Mouse (Mus musculus): ENCODE results near the gene Gm10097.
A peak's percentile ranks its signal among the peaks of the same experiment; 100 is the strongest.

The Gm10097 gene

GRCm38 (mm10) chr10:5068676-5069265 is at the start of gene Gm10097:
TSS of gene Gm10097 (plus strand) at chr10:5069192.
- no peak for DNase-seq

DNA sequence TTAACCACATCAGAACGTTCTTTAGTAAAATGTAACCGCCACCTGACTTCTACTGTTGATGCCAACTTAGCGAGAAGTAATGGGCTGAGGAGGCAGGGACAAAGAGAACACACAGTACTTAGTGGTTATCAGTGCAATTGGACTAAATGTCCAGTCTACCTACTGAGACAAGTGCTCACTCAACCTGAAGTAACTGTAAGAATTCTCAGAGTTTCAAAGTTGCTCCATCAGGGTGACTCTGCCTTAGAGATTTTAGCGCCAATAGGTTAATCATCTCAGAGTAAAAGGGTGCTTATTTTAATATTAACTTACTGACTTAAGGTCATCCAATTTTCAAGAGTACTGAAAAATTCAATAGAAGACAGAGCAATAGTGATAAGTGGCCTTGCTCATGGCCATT is 43.1 kb upstream of the Gm10097 start:
- no peak for DNase-seq

DNA sequence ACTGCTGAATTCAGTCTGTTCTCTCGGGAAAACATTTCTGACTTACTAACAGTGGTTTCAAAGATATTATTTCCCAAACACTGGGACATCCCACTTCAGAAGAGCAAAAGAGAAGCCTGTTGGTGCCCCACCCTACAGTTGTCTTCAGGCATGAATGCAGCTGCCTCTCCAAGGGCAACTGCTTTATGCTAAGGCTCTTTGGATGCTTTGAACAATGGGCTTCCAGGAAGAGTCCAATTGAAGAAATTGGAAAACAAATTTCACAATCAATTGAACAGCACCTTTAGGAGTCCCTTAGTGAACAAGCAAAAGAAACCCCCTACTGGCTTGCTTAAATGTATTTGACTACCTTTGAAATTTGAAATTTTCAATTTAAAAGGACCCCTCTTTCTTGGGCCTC is 41.8 kb upstream of the Gm10097 start:
- DNase-seq: no peak

GRCm38 (mm10) chr10:5028301-5028700 is 40.7 kb upstream of the Gm10097 start:
- DNase-seq: no peak

- DNase-seq: no peak
Observed at GRCm38 (mm10) chr10:5029161-5029560, 39.8 kb upstream of the Gm10097 start.

DNA sequence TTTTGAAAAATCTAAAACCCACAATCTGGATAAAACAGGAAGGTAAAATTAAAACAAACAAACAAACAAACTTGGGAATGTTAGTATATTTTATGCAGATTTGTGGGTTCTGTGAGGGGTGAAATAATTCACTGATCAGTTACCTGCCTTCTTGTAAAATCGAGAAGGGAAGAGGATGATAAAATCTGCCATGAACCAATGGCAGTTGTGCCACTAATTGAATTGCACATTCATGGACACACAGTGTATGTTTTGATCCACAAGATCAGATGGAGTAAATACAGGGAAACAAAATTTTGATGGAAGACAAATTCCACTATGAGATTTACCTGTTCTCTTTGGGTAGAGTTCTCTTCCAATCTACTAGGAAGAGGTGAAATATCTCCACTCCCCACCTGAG is 39.1 kb upstream of the Gm10097 start:
- no peak for DNase-seq

- DNase-seq: no peak
Observed at GRCm38 (mm10) chr10:5032192-5033048, 36.6 kb upstream of the Gm10097 start.

DNA sequence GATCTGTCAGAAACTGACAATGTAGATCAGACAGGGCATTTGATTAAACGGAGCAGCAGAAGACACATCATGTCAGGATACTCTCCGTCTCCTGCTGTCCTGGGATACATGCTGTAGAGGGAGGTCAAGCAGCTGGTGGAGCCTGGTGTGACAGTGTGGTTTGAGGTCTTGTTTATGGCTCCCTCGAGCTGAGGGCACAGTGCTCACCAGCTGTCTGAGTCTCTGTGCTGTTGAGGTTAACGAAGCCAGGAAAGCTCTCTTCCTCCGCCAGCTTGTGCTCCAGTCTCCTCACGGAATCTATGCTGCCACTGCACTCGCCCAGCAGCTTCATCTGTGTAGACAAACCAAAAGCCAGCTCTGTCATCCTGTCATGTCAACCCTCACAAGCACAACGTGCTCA is 27.7 kb upstream of the Gm10097 start:
- DNase-seq: no peak

DNA sequence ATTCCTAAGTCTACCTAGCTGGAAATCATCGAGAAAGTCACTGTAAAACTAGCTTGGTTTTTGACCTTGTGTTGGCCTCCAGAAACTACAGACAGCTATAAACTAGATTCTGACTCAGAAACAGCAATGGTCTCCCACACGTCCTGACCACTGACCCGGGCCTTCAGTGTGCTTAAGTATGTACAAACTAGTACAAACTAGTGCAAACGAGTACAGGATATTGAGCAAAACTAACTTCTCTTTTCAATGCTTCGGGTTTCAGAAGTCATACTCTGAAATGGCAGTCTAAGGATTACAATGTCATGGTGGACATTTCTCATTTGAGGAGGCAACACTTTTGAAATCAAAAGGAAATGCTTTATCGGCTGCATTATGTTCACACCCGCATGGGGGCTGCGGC is 24.5 kb upstream of the Gm10097 start:
- DNase-seq: no peak

GRCm38 (mm10) chr10:5045213-5045612 is 23.8 kb upstream of the Gm10097 start:
- no peak for DNase-seq

DNA sequence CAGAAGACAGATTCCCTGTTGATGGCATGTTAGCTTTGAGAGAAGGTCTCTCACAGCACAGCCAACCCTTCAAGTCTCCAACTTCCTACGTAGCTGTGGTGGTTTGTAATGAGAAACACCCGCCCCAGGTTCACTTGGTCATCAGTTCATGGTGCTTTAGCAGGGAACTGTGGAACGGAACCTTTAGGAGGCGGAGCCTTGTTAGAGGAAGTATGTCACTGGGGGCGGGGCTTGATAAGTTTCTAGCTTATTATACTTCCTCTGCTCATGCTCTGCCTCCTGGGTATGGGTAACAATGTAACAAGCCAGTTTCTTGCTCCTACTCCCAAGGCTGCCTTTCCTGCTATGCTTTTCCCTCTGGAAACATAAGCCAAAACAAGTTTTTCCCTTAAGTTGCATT is 23.3 kb upstream of the Gm10097 start:
- DNase-seq: peak; percentile 2 to 6

DNA sequence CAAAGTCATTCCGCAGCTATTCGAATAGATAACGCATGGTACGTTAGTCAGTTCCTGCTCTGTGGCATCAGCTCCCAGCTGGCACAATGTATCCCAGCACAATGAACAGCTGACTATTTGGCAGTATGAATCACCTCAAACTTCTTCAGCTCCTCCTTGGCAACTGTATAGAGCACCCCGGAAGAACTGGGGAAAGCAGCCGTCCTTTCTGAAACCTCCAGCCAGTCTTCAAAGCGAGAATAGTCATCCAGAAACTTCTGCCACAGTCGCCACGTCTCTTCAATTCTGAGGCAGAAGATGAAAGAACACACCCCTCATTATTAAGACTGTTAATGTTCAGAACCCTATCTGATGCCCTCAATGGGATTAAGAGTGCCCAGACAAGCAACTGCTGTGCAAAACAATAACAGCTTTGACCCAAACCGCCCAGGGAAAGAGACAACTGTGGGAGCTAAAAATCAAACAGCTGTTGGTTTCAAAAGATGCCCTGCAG is 12.7 kb upstream of the Gm10097 start:
- no peak for DNase-seq

DNA sequence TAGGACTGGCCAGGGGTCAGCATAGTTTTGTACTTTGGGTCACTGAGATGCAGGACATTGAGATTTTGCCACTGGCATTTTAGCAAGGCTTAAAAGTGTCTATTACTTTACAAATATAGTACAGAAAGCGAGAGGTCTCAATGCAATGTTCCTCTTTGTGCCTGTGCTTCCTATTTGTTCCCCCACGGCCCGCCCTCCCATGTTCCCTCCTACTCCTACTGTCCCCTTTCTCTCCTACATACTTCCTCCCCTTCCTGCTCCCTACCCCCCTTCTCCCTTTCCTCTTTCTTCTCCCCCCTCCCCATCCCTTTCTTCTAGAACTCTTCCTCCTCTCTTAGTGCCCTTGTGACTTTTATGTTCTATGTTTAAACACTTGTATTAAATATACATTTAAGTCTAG is 12.1 kb upstream of the Gm10097 start:
- no peak for DNase-seq

- no peak for DNase-seq
Observed at GRCm38 (mm10) chr10:5057661-5058060, 11.3 kb upstream of the Gm10097 start.

DNA sequence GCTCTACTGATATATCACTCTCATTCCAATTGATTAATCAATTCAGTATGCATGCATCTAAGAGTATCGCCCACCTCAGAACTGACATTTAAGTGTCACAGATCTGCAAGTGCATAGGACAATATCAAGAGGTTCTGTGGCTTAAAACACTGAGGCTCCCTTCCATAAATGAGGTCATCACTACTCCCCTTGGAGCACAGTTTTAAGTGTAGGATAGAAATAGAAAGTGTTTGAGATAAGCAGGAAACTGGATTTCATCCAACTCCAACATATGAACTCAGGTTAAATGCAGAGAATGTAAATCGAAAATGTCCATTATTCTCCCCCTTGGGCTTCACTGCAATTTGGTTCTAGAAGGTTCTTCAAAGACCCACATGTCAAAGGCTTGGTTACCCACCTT is 10.1 kb upstream of the Gm10097 start:
- DNase-seq: no peak

- DNase-seq: no peak
Observed at GRCm38 (mm10) chr10:5059983-5060382, 9.0 kb upstream of the Gm10097 start.

DNA sequence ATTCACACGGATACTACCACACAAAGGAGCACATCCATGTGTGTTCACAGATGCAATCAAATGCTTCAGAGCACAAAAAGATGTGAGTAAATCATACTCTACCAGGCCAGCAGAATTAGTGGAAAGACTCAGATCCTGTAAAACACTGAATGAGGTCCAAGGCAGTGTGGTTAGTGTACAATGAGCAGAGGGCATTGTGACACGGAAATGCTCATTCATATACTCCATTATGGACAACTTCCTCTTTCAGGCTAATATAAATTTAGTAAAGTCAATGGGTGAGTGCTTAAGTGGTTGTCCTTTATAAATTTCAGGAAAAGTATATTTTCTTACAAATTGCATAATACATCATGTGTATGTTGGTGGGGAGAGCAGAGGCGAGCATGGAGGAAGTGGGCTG is 1.9 kb upstream of the Gm10097 start:
- no peak for DNase-seq

GRCm38 (mm10) chr10:5070168-5070940 is 1.4 kb downstream of the Gm10097 start:
- no peak for DNase-seq

GRCm38 (mm10) chr10:5070941-5071231 is 1.9 kb downstream of the Gm10097 start:
- DNase-seq: no peak

GRCm38 (mm10) chr10:5072054-5072453 is 3.1 kb downstream of the Gm10097 start:
- no peak for DNase-seq

DNA sequence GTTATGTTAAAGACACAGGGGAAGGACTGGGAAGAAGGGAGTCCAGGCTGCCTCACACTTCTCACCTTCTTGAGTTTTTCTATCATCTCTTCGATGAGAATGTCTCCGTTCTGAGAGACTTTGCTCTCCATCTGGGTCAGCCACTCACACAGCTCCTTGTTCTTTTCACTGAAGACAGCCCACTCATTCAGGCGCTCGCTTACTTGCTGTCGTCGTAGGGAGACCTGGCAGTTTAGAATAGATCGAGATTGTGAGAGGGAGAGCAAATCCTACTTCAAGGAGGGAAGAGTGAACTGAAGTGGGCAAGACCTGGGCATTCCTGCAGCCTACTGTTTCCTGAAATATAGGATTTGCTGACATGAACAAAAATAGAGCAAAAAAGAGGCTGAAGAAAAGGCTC is 6.7 kb downstream of the Gm10097 start:
- DNase-seq: no peak

GRCm38 (mm10) chr10:5079945-5080468 is 11.0 kb downstream of the Gm10097 start:
- peak; percentile 2 to 3 for DNase-seq

DNA sequence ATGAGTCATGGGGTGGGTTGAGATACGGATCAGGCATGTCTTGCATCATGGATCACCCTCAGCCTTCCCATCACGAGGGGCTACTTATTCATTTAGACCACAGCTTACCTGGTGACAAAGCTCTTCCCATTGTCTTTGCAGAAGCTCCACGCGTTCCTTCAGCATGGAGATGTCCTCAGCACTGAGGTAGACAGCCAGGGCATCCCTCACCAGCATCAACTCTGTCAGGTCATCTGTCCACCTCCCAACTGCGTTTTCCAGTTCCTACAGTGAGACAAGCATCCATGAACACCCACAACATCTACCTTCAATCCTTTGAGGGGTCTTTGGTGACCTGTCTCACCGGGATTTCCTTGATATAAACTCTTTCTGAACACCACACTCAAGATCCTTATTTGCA is 14.7 kb downstream of the Gm10097 start:
- DNase-seq: no peak

DNA sequence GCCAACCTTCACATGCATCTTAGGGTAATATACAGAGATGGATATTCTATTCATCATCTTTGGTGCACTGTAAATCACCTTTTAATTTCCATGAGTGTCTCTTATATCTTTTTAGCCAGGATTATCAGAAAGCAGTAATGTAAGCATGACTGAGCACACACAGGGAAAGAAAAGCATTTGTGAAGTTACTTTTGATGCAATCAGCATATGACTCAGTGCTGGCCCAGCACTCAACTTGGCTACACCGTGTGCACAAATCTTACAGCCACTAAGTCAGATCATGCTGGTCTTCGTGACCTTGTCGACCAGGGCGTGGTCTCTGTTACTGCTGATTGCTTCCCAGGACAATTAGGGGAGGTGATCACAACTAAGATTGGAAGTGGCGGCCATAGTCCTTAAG is 16.8 kb downstream of the Gm10097 start:
- DNase-seq: no peak

All from B cell, adult 2 months (primary cell).